In genomic region chr11:69192840-69193239, GRCm38 (mm10) we compare ENCODE assay signal across 9 mouse cellular contexts. TPM values are rescaled to one million over a fixed set of nuclear protein-coding genes. Genes with fewer than 3 reads are reported as not detected.
A peak's percentile ranks its signal among the peaks of the same experiment; 100 is the strongest.
DNase-seq lines count a peak whose midpoint lies in the region; ATAC-seq and TF ChIP-seq lines count a peak whose summit lies in the region.
"Had no signal": no experiment of that assay in that cellular context is flagged by ENCODE, and none has a peak within 500 bp of the region (broad histone marks: within the 10 kb centered on the region; RNA-seq: fewer than 3 reads in every experiment).

No protein-coding gene starts in this region.

- DNase-seq in forebrain, embryonic 10.5 days (ENCODE audit: extremely low spot score, low spot score), result peak; percentile 39
- DNase-seq in midbrain, embryonic 14.5 days, result peak; percentile 85
- DNase-seq in c-Kit-positive CD71-positive TER-119-negative erythroid progenitor cells, embryonic 14.5 days (ENCODE audit: low read depth), result peak; percentile 22
- DNase-seq in heart, postnatal 0 days (ENCODE audit: low spot score), result peak; percentile 45
- peak; percentile 28 for DNase-seq in lung, postnatal 25 days (ENCODE audit: low spot score)
- no peak for DNase-seq in spleen, adult 12 weeks (ENCODE audit: low spot score)

- no peak overlapping the region for H3K4me3 ChIP-seq in forebrain, embryonic 10.5 days
- no peak overlapping the region for H3K4me3 ChIP-seq in forebrain, embryonic 12.5 days (replicated peaks)
- H3K4me3 ChIP-seq in midbrain, embryonic 14.5 days (replicated peaks; ENCODE audit: low read depth, low read length), result no peak overlapping the region
- no peak overlapping the region for H3K4me3 ChIP-seq in midbrain, embryonic 16.5 days (ENCODE audit: low read depth, low read length)
- no peak overlapping the region for H3K4me3 ChIP-seq in heart, postnatal 0 days (ENCODE audit: low read depth, low read length)
- H3K4me3 ChIP-seq: neural tube, embryonic 13.5 days had no signal

- 6% methylated on average over 1 of the region's 1 CpGs for WGBS in forebrain, embryonic 10.5 days
- WGBS in forebrain, embryonic 12.5 days, result 7% methylated on average over 1 of the region's 1 CpGs
- 3% methylated on average over 1 of the region's 1 CpGs for WGBS in midbrain, embryonic 14.5 days
- WGBS in midbrain, embryonic 16.5 days, result 3% methylated on average over 1 of the region's 1 CpGs
- WGBS in heart, postnatal 0 days, result 3% methylated on average over 1 of the region's 1 CpGs

- no peak overlapping the region for H3K27ac ChIP-seq in forebrain, embryonic 10.5 days
- no peak overlapping the region for H3K27ac ChIP-seq in forebrain, embryonic 12.5 days
- no peak overlapping the region for H3K27ac ChIP-seq in midbrain, embryonic 14.5 days (replicated peaks; ENCODE audit: low read depth, low read length)
- no peak overlapping the region for H3K27ac ChIP-seq in midbrain, embryonic 16.5 days (ENCODE audit: low read length)
- no peak overlapping the region for H3K27ac ChIP-seq in heart, postnatal 0 days (ENCODE audit: low read depth)
- H3K27ac ChIP-seq: neural tube, embryonic 13.5 days had no signal

- H3K27me3 ChIP-seq in forebrain, embryonic 10.5 days (ENCODE audit: poor library complexity, severe bottlenecking), result peaks cover 25% of the 10 kb centered on the region
- H3K27me3 ChIP-seq in forebrain, embryonic 12.5 days, result peaks cover 21% of the 10 kb centered on the region
- H3K27me3 ChIP-seq in midbrain, embryonic 14.5 days (ENCODE audit: control insufficient read depth, insufficient read depth, low read length), result peaks cover 10% of the 10 kb centered on the region; the same call in 1 of the 2 replicates
- H3K27me3 ChIP-seq in midbrain, embryonic 16.5 days (ENCODE audit: control insufficient read depth, insufficient read depth, low read depth, low read length), result peaks cover 13% of the 10 kb centered on the region
- H3K27me3 ChIP-seq in heart, postnatal 0 days (ENCODE audit: control insufficient read depth, insufficient read depth, low read length), result peaks cover 14% of the 10 kb centered on the region

- no peak overlapping the region for H3K9ac ChIP-seq in forebrain, embryonic 12.5 days
- H3K9ac ChIP-seq in midbrain, embryonic 14.5 days (replicated peaks; ENCODE audit: low read length), result no peak overlapping the region
- H3K9ac ChIP-seq in midbrain, embryonic 16.5 days (ENCODE audit: low read depth, low read length), result no peak overlapping the region
- no peak overlapping the region for H3K9ac ChIP-seq in heart, postnatal 0 days (replicated peaks; ENCODE audit: low read depth, low read length)
- H3K9ac ChIP-seq: neural tube, embryonic 13.5 days had no signal

- no peaks in the 10 kb centered on the region for H3K9me3 ChIP-seq in forebrain, embryonic 10.5 days
- H3K9me3 ChIP-seq in forebrain, embryonic 12.5 days, result no peaks in the 10 kb centered on the region
- H3K9me3 ChIP-seq in midbrain, embryonic 14.5 days (ENCODE audit: control insufficient read depth, low read length), result no peaks in the 10 kb centered on the region
- H3K9me3 ChIP-seq in midbrain, embryonic 16.5 days (replicated peaks; ENCODE audit: control insufficient read depth, low read length, poor library complexity, severe bottlenecking), result no peaks in the 10 kb centered on the region
- no peaks in the 10 kb centered on the region for H3K9me3 ChIP-seq in heart, postnatal 0 days (replicated peaks; ENCODE audit: control insufficient read depth, low read length)
- H3K9me3 ChIP-seq: neural tube, embryonic 13.5 days had no signal

- H3K4me1 ChIP-seq in forebrain, embryonic 10.5 days, result peaks cover 11% of the 10 kb centered on the region
- H3K4me1 ChIP-seq in forebrain, embryonic 12.5 days, result peaks cover 8% of the 10 kb centered on the region
- 0 out of 2 replicates have a peak, but pooled peaks cover 6% of the 10 kb centered on the region for H3K4me1 ChIP-seq in midbrain, embryonic 14.5 days (ENCODE audit: control insufficient read depth, insufficient read depth, low read length)
- H3K4me1 ChIP-seq in midbrain, embryonic 16.5 days (ENCODE audit: control insufficient read depth, insufficient read depth, low read length), result peaks cover 4% of the 10 kb centered on the region; the same call in 1 of the 2 replicates
- peaks cover 8% of the 10 kb centered on the region for H3K4me1 ChIP-seq in heart, postnatal 0 days (ENCODE audit: control insufficient read depth, insufficient read depth)

- no peak for TF ChIP-seq EP300 in heart, postnatal 0 days (IDR thresholded peaks at IDR 0.05; ENCODE audit: low read depth)

- TF ChIP-seq CTCF in heart, postnatal 0 days (IDR thresholded peaks at IDR 0.05; ENCODE audit: low read depth), result peak; percentile 89

- H3K4me2 ChIP-seq in forebrain, embryonic 12.5 days, result no peak overlapping the region
- no peak overlapping the region for H3K4me2 ChIP-seq in midbrain, embryonic 14.5 days (ENCODE audit: low read length)
- H3K4me2 ChIP-seq in midbrain, embryonic 16.5 days (ENCODE audit: low read length), result no peak overlapping the region
- no peak overlapping the region for H3K4me2 ChIP-seq in heart, postnatal 0 days (ENCODE audit: low read depth, low read length)
- H3K4me2 ChIP-seq: neural tube, embryonic 13.5 days had no signal

- H3K36me3 ChIP-seq in forebrain, embryonic 10.5 days (replicated peaks), result no peaks in the 10 kb centered on the region
- H3K36me3 ChIP-seq in forebrain, embryonic 12.5 days (replicated peaks), result no peaks in the 10 kb centered on the region
- H3K36me3 ChIP-seq in midbrain, embryonic 14.5 days (ENCODE audit: control insufficient read depth, insufficient read depth, low read length), result no peaks in the 10 kb centered on the region
- H3K36me3 ChIP-seq in midbrain, embryonic 16.5 days (ENCODE audit: control insufficient read depth, insufficient read depth, low read length), result no peaks in the 10 kb centered on the region
- no peaks in the 10 kb centered on the region for H3K36me3 ChIP-seq in heart, postnatal 0 days (replicated peaks; ENCODE audit: control insufficient read depth, insufficient read depth, low read length)
- H3K36me3 ChIP-seq: neural tube, embryonic 13.5 days had no signal

- ATAC-seq in forebrain, embryonic 12.5 days (ENCODE audit: low FRiP score), result no peak
- no peak for ATAC-seq in midbrain, embryonic 14.5 days (ENCODE audit: low FRiP score, low TSS enrichment)
- no peak for ATAC-seq in midbrain, embryonic 16.5 days
- ATAC-seq in heart, postnatal 0 days (ENCODE audit: insufficient read depth, low read depth), result no peak

RNA-seq across cellular contexts. Expression of gene Alox8, which starts 4.8 kb away (rescaled TPM):
- polyA plus RNA-seq in forebrain, embryonic 10.5 days (2016; fragmentation: Nextera tagmentation; extraction: Ambion mirVana), result 0.10 TPM in 1 of 2 replicates, not detected in the other
- polyA plus RNA-seq in forebrain, embryonic 12.5 days (2016; fragmentation: Nextera tagmentation; extraction: Ambion mirVana), result not detected in 2 replicates
- 0.17 and 0.26 TPM in 2 replicates for polyA plus RNA-seq in midbrain, embryonic 14.5 days (2014; fragmentation: Nextera tagmentation; extraction: Ambion mirVana)
- 0.59 and 0.72 TPM in 2 replicates for polyA plus RNA-seq in midbrain, embryonic 16.5 days (2015; fragmentation: Nextera tagmentation; extraction: Ambion mirVana)
- total RNA-seq in heart, postnatal 0 days (2014; rRNA removed; ENCODE audit: low replicate concordance), result 3.0 and 3.7 TPM in 2 replicates
- polyA plus RNA-seq in heart, postnatal 0 days (2015; fragmentation: Nextera tagmentation; extraction: Ambion mirVana), result 0.86 and 2.5 TPM in 2 replicates

RNA-seq across cellular contexts. Expression of gene Alox12b, which starts 36.1 kb away (rescaled TPM):
- polyA plus RNA-seq in forebrain, embryonic 10.5 days (2016; fragmentation: Nextera tagmentation; extraction: Ambion mirVana), result 0.05 TPM in 1 of 2 replicates, not detected in the other
- polyA plus RNA-seq in forebrain, embryonic 12.5 days (2016; fragmentation: Nextera tagmentation; extraction: Ambion mirVana), result not detected in 2 replicates
- polyA plus RNA-seq in midbrain, embryonic 14.5 days (2014; fragmentation: Nextera tagmentation; extraction: Ambion mirVana), result 0.08 and 0.22 TPM in 2 replicates
- 0.50 and 0.53 TPM in 2 replicates for polyA plus RNA-seq in midbrain, embryonic 16.5 days (2015; fragmentation: Nextera tagmentation; extraction: Ambion mirVana)
- not detected in 2 replicates for total RNA-seq in heart, postnatal 0 days (2014; rRNA removed; ENCODE audit: low replicate concordance)
- polyA plus RNA-seq in heart, postnatal 0 days (2015; fragmentation: Nextera tagmentation; extraction: Ambion mirVana), result not detected in 2 replicates

RNA-seq across cellular contexts. Expression of gene Gucy2e, which starts 44.0 kb away (rescaled TPM):
- 0.04 and 0.06 TPM in 2 replicates for polyA plus RNA-seq in forebrain, embryonic 10.5 days (2016; fragmentation: Nextera tagmentation; extraction: Ambion mirVana)
- polyA plus RNA-seq in forebrain, embryonic 12.5 days (2016; fragmentation: Nextera tagmentation; extraction: Ambion mirVana), result 0.17 and 0.19 TPM in 2 replicates
- polyA plus RNA-seq in midbrain, embryonic 14.5 days (2014; fragmentation: Nextera tagmentation; extraction: Ambion mirVana), result 0.37 and 0.49 TPM in 2 replicates
- 0.51 and 0.67 TPM in 2 replicates for polyA plus RNA-seq in midbrain, embryonic 16.5 days (2015; fragmentation: Nextera tagmentation; extraction: Ambion mirVana)
- total RNA-seq in heart, postnatal 0 days (2014; rRNA removed; ENCODE audit: low replicate concordance), result 0.27 TPM in 1 of 2 replicates, not detected in the other
- 0.07 and 0.15 TPM in 2 replicates for polyA plus RNA-seq in heart, postnatal 0 days (2015; fragmentation: Nextera tagmentation; extraction: Ambion mirVana)
